Mouse (Mus musculus) A20 (cell line): ENCODE results near the gene Zpr1.

ENCODE experiments used
- DNase-seq: peaks from one replicate; pipeline ENCODE4 v3.0.0-alpha.2; 2011; ENCODE audit warnings: low read depth, low spot score

Zpr1 gene

GRCm38 (mm10) chr9:46272677-46273454 is at the start of gene Zpr1:
Zpr1 (plus strand) TSS chr9:46273064.
- peak; percentile 95 for DNase-seq

GRCm38 (mm10) chr9:46223090-46223489 is 49.8 kb upstream of the Zpr1 start:
- no peak for DNase-seq

GRCm38 (mm10) chr9:46224101-46224500 is 48.8 kb upstream of the Zpr1 start:
- DNase-seq = no peak

GRCm38 (mm10) chr9:46224945-46225660 is 47.8 kb upstream of the Zpr1 start:
- DNase-seq = no peak

- no peak for DNase-seq
Measured at GRCm38 (mm10) chr9:46227064-46227614, 45.7 kb upstream of the Zpr1 start.

GRCm38 (mm10) chr9:46228491-46228890 is 44.4 kb upstream of the Zpr1 start, which contains the start of gene Apoa1:
Apoa1 (plus strand) TSS chr9:46228580.
- no peak for DNase-seq

GRCm38 (mm10) chr9:46229573-46230449 is 43.1 kb upstream of the Zpr1 start:
- DNase-seq = peak; percentile 47

GRCm38 (mm10) chr9:46230450-46230975 is 42.4 kb upstream of the Zpr1 start:
- DNase-seq = no peak

- DNase-seq = no peak
Measured at GRCm38 (mm10) chr9:46235196-46235595, 37.7 kb upstream of the Zpr1 start.

GRCm38 (mm10) chr9:46235596-46235648 is 37.4 kb upstream of the Zpr1 start, which contains the start of gene Apoc3:
Apoc3 (minus strand) TSS chr9:46235636.
- no peak for DNase-seq

- DNase-seq = no peak
Measured at GRCm38 (mm10) chr9:46235649-46236048, 37.2 kb upstream of the Zpr1 start.

GRCm38 (mm10) chr9:46238850-46239249 is 34.0 kb upstream of the Zpr1 start:
- DNase-seq = no peak

- no peak for DNase-seq
Measured at GRCm38 (mm10) chr9:46240526-46241153, 32.2 kb upstream of the Zpr1 start, which contains the start of gene Apoa4. Apoa4 (plus strand) TSS chr9:46240696.

- DNase-seq = no peak
Measured at GRCm38 (mm10) chr9:46241818-46242217, 31.0 kb upstream of the Zpr1 start.

- no peak for DNase-seq
Measured at GRCm38 (mm10) chr9:46243122-46243521, 29.7 kb upstream of the Zpr1 start.

- DNase-seq = no peak
Measured at GRCm38 (mm10) chr9:46243584-46243983, 29.3 kb upstream of the Zpr1 start.

- DNase-seq = peak; percentile 62
Measured at GRCm38 (mm10) chr9:46246752-46247324, 26.0 kb upstream of the Zpr1 start.

GRCm38 (mm10) chr9:46256177-46256576 is 16.7 kb upstream of the Zpr1 start:
- no peak for DNase-seq

- no peak for DNase-seq
Measured at GRCm38 (mm10) chr9:46256658-46257385, 16.0 kb upstream of the Zpr1 start.

- DNase-seq = no peak
Measured at GRCm38 (mm10) chr9:46257546-46257945, 15.3 kb upstream of the Zpr1 start.
